Mouse (Mus musculus): Measurements from ENCODE around the gene Mdga2.
A peak's percentile ranks its signal among the peaks of the same experiment; 100 is the strongest.

The Mdga2 gene

DNA sequence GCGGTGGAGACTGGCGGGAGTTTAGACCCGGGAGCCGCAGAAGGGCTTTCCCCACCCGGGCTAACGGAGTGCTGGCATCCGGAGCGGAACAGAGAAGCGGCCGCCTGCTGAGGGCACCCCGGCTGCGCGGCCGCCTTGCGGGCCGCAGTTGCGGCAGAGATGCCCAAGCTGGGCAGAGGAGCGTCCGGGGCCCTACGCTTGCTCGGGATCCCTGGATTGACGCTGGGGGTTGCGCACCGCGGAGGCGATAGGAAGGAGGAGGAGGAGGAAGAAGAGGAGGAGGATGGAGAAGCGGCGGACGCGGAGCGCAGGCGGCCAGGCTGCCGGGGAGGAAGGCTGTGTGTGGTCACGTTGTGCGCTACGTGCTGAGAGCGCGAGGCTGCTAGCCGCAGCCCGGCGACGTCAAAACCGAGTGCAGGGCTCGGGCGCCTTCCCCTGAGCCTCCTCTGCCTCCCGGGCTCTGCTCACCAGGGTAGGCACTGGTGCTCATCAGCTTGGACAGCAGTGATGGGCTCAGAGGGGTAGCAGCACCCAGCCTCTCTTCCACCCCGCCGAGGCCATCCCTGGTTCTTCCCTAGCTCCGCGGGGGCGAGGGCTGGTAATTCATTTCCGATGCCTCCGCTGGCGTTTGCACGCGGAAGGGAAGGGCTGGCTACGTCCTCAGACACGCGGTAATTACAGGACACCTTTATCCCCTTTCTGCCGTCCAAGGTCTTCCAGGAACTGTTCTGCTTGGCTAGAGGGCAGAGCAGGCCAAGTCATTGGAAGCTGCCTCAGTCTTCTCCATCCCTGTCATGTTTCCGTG, at the start of gene Mdga2:
Mdga2 (minus strand) TSS at position 329 of the 805 bp plus-strand sequence.
- DNase-seq (ENCODE audit: low spot score): peak; percentile 73

DNA sequence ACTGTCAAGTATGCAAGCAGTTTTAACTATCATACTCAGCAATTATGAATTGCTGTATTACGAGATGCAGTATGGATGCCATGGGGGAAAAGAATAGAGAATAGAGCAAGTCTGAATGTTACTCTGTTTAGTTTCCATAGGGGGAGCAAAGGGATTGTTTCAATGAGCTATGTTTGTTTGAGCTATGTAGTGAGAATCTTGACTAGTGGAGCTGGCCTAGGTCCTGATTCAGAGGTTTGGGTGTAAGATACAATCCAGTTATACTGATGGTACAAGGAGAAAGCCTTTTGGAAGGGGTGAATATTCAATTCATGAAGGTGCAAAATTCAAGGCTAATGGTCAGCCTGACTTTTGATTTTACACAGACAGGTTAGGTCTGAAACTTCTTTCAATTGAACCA, 45.1 kb upstream of the Mdga2 start:
- DNase-seq (ENCODE audit: low spot score): no peak

DNA sequence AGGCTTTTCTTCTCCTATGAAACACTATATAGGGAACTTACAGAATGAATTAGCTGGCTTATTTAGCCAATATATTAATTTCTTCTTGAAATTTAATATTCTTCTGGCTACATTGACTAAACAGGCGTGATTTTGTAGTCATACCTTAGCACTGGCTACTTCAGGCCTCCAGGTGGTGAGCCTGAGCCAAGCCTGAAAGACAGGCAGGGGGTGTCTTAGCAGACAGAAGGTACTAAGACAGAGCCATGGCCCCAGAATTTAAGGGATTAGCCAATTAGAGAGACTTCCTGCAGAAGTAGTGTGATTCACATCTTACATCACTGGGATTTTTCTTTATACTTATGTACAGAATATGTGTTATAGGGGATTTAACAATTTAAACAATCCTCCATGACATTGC, 1.2 kb upstream of the Mdga2 start:
- DNase-seq (ENCODE audit: low spot score): no peak

DNA sequence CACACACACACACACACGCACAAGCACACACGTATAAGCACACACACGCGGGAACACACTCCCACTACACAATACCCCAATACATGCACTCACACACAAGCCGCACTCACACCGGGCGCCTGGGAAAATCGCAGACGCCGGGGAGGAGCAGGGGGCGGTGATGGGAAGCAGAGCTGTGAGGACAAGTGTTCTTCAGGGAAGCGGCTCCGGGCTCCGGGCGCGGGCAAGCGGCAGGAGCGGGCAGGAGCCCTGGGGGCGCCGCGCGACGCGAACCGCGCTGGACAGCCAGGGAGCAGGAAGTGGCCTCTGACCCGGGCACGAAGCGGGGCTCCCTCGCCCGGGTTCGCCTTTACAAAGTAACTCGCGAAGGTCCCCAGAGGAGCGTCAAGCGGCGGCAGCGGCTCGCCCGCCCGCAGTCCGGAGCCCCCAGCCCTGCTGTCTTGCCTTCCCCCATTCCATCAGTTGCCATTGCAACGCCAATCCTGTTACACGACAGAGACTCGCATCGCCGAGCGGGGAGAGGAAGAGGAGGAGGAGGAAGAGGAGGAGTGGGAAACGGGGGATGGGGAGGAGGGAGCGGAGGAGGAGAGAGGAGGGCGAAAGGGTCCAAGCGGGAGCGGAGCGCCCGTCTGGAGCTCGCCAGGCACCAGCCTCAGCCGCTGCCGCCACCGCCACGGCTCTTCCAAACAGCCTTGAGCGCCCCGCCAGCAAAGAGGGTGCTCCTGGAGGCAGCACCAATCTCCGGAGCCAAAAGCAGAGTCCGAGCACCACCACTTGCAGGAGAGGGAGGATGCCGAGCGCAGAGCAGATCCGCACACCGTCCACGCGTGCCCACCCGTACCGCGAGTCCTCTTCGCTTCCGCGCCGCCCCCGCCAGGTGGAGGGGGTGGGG, 774 bp downstream of the Mdga2 start:
- DNase-seq (ENCODE audit: low spot score): peak; percentile 65

DNA sequence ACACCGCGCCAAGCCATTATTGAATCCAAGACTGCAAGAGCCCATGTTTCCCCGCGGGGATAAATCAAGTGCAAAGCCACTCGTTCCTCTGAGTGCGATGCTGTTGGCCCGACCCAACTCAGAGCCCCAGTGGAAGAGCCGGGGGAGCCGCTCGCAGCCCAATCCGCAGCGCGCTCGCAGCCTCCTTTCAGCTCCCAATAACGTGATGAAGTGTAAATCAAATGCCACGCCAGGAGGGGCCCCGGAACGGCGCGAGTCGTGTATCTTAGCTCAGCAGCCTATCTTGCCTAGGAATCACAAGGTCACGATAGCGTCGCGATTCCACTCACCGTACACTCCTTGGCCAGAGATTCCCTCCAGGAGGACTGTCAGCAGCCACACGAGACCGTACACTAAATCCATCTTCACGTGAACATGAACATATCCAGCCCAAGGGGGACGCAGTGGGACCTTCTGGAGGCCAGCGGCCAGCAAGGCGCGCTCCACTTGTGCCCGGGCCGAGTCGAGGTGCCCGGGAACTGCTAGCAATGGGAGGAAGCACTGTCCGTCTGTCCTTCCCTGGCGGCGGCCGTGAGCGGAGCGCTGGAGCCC, 1.6 kb downstream of the Mdga2 start:
- DNase-seq (ENCODE audit: low spot score): peak; percentile 67

DNA sequence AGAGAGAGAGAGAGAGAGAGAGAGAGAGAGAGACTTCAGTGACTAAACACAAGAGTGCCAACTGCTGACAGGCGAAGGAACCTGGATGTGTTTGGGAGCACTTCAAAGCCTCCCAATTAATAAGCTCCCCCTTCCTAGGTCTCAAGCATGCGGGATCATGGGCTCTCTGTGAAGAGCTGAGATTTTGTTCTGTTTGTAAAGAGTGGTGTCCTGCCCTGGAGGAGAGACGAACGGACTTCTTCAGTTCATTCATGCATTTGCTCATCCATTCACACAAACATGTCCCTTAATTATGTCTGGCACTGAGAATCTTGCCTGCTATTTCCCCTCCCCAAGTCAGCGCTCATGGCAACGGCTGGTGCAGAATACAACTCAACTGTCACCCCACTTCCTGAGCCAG, 2.3 kb downstream of the Mdga2 start:
- DNase-seq (ENCODE audit: low spot score): peak; percentile 20

DNA sequence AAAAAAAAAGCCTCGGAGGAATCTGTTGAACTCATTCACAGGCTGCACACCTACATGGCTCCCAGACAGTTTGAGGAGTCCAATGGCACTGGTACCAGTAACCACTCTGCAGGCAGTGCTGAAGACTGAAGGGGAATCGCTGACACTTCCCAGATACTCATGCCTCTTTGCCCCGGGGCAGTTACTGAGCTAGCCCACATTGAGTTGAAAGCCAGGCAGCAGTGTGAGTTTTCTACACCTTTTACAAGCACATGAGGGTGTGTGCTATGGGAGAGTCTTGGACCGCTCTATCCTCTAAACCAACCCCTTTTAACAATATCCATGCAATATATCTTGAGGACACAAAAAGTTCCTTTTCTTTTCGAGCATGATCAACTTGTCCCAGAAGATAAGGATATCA, 2.8 kb downstream of the Mdga2 start:
- no peak for DNase-seq (ENCODE audit: low spot score)

DNA sequence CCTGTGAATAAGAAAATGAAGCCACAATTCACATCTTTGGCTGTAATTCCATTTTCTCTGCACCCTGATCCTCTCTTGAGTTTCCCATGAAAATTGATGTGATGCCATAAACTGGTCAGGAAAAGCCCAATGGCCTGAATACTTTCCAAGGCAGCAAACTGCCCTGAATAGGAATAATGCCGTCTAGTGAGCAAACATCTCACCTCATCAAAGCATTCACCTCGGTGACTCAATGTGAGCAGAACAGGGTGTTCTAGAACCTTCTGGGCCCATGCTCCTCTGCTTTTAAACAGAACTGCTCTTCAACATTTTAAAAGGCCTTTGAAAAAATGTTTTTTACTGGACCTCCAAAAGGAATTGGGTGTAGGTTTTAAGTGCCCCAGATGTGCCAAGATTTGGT, 9.5 kb downstream of the Mdga2 start:
- DNase-seq (ENCODE audit: low spot score): no peak

DNA sequence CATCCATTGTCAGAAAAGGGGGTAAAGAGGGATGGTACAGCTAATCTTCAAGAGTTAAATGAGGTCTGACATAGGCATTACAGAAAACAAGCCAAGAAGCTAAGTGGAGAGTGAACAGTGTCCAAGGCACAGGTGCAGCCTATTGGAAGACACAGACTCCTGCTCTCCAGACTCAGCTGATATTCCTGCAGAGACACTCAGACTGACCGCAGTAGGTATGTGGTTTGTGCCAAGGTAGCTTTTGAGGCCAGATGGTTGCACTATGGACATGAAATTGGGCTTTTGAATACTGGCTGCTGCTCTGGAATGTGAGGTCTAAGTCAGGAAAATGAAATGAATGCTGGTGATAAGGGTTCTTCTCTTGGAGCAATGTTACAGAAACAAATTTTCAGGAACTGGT, 44.2 kb downstream of the Mdga2 start:
- DNase-seq (ENCODE audit: low spot score): no peak

DNA sequence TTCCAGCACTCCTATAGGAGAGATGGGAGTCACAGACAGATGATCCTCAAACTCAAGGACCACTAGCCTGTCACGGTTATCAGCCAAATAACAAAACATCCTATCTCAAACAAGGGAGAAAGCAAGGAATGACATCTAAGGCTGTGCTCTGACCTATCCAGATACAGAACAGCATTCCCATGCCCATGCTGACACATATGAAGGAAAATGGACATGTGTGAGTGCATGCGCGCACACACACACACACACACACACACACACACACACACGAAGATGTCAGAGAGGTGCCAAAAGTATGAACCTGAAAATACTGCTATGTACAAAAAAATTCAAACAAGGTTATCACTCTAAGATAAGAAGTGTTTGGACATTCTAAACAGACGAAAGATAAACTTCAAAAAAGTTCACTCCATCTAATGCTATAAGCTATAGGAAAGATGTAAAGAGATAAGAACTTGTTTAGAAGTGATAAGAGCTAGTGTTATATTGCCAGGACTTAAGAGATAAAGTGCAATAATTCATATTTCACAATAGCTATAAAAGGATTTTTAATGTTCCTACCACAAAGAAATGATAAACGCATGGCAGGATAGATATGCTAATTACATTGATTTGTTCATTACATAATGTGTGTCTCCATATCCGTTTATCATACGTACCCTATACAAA, 65.6 kb downstream of the Mdga2 start:
- no peak for DNase-seq (ENCODE audit: low spot score)

DNA sequence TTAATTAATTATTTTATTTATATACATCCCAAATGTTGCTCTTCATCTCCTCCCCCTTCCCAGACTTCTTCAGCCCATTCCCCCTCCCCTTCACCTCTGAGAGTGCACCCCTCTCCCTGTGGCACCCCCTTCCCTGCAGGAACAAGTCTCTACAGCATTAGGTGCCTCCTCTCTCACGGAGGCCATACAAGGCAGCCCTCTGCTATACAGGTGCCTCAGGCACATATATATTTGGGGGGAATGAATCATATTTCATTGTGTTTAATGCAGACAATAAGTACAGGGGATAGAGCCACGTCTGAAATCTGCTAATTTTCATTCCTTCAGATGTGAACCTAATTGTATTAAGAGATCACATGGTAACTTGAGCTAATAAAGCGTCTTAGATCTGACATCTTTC, 69.3 kb downstream of the Mdga2 start:
- DNase-seq (ENCODE audit: low spot score): no peak

DNA sequence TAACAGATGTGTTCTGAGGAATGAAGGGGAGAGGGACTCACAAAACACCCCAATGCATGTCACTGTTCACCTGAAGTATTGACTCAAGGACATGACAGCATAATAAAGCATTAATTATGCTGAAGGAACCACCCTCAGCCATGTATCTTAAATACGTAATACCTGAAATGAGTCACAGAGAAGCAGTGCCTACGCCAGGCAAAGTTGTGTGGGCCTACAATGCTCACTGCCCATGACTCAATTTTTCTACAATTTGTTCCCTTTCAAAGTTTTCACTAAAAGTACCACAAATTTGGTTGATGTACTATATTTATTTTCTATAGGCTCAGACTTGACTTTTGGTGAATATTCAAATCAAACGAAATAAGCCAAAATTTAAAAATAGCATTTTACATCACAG, 80.7 kb downstream of the Mdga2 start:
- no peak for DNase-seq (ENCODE audit: low spot score)

DNA sequence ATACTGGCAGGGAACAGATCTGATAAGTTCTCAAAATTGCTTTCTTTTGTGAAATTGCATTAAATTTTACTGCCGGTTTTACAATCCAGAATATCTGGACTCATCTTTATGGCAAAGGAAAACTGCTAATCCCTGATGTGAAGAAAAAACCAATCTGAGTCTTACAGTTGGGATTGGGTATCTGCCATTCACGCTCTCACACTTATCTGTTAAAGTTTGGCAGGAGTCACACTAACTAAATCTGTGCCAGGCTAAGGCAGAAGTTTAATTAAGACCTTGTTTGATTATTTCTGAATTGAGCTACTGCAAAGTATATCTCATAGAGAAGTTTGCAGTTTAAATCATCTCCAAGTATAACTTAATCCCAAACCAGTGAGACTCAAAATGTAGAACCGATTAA, 82.2 kb downstream of the Mdga2 start:
- DNase-seq (ENCODE audit: low spot score): no peak

DNA sequence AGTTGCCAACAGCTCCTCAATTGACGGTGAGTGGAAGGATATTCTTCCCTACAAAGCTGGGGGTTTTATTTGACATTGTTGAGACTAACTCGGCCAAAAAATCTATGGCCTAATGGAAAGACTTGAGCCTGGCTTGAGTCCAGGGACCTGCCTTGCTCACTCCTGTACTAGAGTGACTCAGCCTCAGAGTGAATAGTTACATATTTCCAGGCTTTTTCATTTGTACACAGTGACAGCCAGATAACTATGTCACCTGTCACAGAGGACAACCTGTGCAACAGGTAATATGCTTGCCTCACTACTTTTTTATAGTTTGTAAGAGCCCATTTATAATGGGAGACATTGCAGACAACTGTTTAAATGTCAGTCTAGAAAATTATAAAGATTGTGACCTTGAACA, 94.9 kb downstream of the Mdga2 start:
- no peak for DNase-seq (ENCODE audit: low spot score)

DNA sequence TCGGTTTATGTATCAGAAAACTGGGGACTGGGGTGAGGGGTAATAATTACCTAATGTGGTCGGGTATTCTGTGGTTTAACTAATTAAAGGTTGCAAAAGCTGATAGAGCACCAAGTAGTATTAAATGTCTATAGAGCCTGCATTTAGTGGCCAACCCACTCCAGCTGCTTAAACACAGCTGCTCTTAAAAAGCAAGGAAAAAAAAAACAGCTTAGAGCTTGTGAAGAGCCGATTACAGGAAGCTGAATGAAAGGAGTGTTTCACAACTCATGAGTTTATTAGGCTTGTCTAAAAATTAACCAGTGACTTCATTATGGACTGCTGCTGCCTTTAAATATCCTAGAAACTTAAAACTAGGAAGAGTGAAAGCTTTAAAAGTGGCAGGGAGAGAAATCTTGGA, 98.5 kb downstream of the Mdga2 start:
- DNase-seq (ENCODE audit: low spot score): no peak

DNA sequence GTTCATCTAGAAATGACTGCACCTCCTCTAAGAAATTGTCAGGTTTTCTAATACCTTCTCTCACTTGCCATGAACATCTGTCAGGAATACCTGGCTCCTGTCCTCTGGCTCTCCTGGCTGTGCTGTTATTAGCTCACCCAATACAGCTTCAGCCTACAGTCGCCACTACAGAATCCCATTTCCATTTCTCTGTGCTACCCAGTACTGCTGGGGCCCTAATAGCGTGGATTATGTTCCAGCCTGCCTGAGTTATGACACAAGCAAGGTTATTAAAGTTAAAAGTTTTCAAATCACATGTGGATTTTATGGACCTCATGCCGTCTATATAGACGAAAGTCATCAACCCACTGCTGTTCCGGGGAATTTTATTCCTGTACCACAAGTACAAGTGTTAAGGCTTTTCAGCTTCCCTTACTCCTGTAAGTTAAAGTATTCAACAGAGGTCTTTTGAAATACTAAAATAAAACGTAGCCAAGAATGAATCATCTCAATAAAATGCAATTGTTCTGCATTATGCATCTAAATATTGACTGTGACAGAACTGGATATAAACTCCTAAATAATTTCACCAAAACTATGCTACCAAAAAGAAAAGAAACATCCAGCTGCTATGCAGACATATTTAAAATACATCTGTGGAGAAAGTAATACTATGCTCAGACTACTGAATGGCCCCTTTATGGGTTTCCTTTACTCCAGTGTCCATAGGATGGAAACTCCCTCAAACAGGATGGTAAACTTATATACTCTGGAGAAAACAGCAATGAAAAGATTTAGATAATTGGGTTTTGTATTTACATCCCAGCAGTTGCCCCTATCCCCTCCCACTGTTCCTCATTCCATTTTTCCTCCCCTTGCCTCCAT, 103.5 kb downstream of the Mdga2 start:
- DNase-seq (ENCODE audit: low spot score): no peak

DNA sequence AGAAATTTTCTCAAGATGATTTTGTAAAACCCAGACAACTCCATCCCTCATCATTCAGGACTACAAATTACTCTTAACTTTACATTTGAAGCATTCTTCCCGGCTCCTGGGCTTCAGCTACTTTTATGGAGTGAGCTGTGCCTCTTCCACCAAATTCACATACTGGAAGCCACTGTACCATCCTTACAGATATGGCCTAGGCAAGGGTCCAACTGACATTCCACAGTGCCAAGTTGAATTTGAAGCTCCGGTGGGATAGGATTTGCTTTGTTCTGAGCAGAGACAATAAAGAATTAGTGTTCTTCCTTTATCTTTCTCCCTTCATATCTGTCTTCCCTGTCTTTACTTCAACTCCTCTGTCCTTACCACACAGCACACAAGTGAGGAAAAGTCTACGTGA, 118.2 kb downstream of the Mdga2 start:
- DNase-seq (ENCODE audit: low spot score): no peak

DNA sequence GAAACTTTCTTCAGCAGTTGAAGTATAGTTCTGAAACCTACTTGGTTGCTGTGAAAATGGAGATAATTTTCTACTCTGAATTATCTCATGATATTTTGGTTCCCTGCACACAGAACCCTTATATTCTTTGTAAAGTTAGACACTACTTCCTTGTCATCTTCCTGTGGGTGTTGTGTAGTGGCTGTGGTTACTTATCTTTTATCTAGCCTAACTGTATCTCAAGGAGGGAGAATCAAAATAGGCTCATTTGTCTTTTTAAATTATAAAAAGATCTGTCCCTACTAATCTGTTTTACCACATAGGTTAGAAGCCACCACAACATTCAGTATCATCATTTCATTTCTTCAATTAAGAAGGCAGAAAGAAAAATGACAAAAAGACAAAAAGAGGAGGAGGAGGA, 127.9 kb downstream of the Mdga2 start:
- no peak for DNase-seq (ENCODE audit: low spot score)

DNA sequence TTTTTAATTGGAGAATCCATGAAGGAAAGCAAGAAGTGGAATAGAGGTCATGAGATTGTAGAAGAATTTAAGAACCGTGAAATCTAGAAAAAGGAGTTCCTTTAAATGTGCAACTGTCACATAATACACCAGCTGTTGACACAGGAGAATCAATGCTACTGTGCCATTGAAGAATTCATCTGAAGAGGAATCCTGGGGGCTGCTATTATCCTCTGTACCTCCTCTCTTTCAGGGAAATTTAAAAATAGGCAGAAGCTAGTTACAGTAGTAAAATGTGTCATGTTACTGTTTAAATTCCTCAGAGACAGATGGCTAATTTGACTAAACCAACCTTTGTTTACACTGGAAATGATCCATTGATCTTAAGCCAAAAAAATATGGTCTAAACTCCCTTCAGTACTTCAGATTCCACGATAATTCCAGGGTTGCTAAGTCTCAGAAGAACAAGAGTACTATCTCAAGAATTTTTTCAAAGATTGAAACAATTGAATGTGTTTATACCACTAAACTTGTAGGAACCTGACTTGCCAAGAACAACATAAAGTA, 131.9 kb downstream of the Mdga2 start:
- DNase-seq (ENCODE audit: low spot score): no peak

DNA sequence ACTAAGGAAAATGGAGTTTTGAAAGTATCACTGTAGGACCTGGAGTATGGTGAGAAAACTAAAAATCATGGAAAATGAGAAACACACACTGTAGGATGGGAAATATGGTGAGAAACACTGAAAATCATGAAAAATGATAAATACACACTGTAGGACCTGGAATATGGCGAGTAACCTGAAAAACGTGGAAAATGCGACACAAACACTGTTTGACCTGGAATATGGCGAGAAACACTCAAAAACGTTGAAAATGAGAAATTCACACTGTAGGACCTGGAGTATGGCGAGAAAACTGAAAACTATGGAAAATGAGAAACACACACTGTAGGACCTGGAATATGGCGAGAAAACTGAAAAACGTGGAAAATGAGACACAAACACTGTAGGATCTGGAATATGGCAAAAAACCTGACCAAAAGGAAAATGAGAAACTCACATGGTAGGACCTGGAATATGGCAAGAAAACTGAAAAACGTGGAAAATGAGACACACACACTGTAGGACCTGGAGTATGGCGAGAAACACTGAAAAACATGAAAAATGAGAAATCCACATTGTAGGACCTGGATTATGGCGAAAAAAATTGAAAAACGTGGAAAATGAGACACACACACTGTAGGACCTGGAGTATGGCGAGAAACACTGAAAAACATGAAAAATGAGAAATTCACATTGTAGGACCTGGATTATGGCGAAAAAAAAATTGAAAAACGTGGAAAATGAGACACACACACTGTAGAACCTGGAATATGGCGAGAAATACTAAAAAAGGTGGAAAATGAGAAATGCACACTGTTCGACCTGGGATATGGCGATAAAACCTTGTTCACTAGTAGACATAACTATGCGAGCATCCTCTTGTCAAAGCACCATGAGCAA, 163.0 kb downstream of the Mdga2 start:
- DNase-seq (ENCODE audit: low spot score): no peak

All from layer of hippocampus, adult 11-12 months (tissue).